Mouse (Mus musculus): ENCODE results near the gene Olfr577.

Olfr577 gene

DNA sequence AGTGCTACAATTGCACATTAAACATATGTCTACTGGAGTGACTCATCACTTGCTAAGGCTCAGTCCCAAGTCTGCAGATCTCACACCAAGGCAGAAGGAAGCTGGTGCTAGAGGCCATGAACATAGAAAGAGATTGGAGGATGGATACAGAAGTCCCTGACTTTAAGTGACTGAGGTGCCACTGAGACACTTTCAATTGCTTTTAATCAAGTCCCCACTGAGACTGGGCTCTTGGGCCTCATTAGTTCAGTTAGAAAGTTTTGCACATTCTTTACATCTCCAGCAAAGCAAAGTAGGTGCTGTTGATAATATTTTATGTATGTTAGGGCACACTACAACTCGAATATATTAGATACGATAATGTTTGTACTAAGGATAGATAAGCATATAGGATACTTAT is at the start of gene Olfr577:
Gene Olfr577, minus strand, starts transcription at position 101 of the 400 bp plus-strand sequence.
- DNase-seq (ENCODE audit: low spot score): no peak

DNA sequence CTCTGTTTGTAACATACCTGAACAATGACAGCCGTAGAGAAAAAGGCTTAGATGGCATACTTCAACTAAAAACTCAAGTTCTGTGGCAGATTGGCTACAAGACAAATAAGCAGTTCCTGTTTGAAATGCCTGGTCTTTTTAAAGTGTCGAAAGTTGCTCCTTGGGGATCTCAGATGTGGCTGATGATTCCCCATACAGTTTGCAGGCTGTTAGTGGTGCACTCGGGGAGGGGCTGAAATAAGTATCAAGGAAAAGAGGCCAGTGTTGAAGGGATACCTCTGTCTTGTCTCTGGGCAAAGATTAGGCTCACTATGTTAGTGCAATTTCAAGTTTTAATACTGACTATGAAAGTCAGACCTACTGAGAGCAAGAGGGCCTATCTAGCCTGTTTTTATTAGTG is 13.5 kb upstream of the Olfr577 start, which contains the start of gene Olfr578:
Gene Olfr578, minus strand, starts transcription at position 101 of the 400 bp plus-strand sequence.
- no peak for DNase-seq (ENCODE audit: low spot score)

DNA sequence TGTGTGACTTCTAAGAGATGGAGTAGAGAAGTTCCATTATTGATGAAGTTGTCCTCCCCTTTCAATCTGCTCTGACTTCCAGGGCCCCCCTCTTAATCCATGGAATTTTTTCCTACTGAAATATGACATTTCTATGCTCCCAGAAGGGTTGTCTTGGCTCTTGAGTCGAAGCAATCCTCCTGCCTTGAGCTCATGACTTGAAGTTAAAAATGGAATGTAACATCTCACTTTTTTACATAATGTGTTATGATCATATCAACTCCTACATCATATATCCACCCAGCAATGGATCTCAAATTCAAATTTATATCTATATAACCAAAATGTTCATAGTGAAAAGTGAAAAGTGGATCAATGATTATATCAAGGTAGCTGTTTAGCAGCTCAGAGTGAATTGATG is 1.3 kb downstream of the Olfr577 start:
- no peak for DNase-seq (ENCODE audit: low spot score)

DNA sequence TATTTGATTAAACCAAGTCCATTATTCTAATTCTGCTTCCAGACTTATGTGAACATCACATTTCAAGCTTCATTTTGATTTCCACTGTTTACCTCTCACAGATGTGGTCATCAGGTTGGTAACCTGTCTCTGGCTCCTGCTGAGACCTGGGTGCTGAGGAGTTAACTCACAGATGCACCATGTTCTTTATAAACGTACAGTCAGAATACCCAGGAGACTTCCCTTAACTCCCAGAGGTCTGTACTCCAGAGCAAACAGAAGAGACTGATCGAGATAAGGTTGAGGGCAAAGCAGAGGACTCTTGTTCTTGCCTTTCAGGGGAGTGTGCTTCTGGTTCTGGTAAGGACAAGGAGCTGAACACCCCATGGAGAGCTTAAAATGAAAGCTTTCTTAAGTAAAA is 13.4 kb downstream of the Olfr577 start, which contains the start of gene Olfr576:
Gene Olfr576, plus strand, starts transcription at position 301 of the 400 bp plus-strand sequence.
- DNase-seq (ENCODE audit: low spot score): no peak

DNA sequence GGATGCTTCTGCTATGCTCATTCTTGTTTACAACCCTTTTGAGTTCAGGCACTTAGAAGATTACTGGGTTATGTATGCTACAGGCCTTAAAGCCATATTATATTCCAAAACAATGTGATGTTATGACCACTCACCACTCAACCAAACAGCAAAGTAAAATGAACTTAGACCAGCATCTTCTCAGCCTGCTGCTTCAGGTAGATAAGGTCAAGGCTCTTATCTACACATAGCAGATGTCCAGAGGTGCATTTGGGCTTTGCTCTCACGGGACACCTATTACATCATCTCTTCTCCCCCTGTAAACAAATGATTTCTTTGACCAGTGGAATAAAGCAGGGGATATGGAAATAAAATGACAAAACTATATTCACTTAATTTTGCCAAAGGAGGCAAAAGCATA is 17.1 kb downstream of the Olfr577 start, which contains the start of gene Olfr575:
Gene Olfr575, minus strand, starts transcription at position 183 of the 400 bp plus-strand sequence.
- no peak for DNase-seq (ENCODE audit: low spot score)

DNA sequence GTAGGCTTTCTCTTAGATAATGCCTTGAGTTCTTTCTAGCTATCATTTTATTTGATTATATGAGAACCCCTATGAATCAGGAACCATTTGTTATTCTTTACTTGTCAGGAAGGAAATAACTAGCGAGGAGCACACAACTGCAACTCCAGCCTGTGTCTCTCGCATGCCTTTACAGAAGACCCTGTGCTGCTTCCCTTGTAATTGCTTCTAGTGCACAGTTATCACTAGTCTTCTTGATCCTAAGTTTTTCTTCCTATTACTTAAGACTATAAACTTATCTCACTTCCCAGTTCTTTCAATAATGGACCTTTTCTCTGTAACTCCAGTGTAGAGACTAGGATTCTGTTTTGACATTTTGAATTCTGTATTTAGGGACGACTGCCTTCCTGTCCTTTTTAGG is 17.6 kb downstream of the Olfr577 start:
- no peak for DNase-seq (ENCODE audit: low spot score)

DNA sequence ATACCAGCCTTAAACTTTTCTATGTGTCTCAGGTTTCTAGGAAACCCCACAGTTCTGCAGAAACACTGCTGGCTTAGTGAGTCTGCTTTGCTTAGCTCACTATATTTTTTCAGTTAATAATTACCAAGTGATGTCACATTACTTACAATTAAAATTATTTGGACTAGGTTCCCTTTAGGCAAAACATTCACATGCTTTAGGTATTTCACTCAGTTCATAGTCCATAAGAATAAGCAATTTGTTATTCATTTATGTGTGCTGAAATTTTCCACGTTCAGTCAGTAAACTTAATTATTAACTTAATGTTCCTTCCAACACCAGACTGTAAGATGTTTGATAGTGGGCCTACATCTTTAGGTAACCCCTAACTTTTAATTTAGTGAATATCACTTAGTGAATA is 25.0 kb downstream of the Olfr577 start:
- DNase-seq (ENCODE audit: low spot score): no peak

DNA sequence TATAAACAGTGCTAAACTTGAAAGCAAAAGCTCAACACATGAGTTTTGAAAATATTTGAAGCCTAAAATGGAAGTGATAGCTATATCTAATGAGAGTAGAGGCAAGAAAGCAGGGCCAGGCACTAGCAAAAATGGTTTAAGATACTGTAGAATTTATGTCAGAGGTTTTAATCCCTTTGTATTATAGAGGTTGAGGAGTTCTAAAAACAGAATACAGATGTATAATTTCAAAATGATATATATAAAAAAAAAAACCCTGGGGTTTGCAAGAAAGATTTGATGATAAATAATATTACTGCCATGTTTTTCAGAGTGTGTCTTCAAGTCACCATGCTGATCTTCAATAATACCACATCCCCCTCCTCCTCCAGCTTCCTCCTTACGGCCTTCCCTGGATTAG is 27.6 kb downstream of the Olfr577 start, which contains the start of gene Olfr574:
Gene Olfr574, plus strand, starts transcription at position 301 of the 400 bp plus-strand sequence.
- no peak for DNase-seq (ENCODE audit: low spot score)

DNA sequence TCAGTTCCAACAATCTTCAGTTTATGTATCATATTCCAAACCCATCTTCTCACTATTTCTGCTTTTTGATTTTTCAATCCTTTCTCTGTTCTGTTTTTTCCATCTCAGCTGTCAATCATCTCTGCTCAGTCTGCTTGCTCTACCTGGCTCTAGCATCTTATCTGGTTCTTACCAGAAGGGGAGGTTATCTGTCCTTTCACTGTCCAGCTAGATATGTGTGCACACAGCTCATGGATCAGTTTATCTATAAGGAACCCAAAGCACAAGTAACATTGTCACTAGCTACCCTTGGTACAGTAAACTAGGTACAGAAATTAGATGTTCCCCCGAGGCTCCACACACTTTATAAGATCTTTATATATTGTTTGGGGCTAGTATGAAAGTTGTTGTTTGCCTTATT is 32.3 kb downstream of the Olfr577 start:
- DNase-seq (ENCODE audit: low spot score): no peak

DNA sequence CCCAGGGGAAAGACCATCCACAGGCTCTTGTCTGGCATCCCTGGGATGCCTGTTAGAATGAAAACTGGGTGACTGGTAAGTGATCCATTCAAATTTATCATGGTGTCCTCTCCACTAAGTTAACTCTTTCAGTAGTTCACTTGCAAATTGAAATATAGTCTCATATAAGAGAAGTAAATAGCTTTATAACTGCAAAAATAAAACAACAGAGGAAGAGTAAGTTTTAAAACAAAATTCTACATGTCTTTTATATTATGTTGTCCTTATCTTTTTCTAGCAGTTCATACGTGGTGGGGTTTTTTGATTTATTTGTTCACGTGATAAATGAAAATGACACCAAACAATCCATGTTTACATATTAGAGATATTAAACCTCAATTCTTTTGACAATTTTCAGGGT is 33.3 kb downstream of the Olfr577 start, which contains the start of gene Olfr573-ps1:
Gene Olfr573-ps1, minus strand, starts transcription at position 101 of the 400 bp plus-strand sequence.
- no peak for DNase-seq (ENCODE audit: low spot score)

DNA sequence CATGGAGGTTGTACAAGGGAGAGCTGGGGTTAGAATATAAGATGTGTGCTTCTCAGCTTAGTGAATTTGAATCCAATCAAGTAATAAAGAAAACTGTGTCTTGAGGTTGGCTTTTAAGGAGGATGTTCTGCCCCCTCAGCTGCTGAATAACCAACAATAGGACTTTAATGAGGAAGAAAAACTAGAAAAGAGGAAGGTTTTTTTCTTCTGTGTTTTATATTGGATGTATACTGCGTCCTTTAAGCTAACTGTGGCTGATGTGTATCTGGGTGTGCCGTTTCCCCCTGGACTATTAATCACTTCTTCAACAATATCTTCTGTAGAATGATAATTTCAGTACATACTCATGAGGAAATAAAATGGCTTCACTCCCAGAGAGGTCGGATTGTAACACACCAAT is 48.6 kb downstream of the Olfr577 start:
- no peak for DNase-seq (ENCODE audit: low spot score)

DNA sequence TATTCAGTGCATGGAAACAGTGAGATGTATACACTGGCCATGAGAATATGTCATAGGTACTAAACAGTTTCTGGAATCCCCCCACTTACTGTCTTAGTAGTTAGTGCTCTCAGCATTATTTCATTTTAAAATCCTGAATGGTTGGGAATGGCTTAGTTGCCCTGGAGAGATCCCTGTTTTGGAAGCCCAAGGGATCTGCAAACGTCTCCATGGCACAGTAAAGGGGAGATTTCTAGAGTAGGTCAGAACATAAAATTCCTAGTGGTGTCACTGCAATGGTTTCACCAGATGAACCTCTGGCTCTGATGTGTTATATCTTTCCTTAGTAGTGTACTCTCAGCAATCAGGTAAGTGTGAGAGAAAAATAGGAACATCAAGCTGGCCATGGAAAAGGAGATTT is 51.6 kb downstream of the Olfr577 start, which contains the start of gene Olfr572:
Gene Olfr572, plus strand, starts transcription at position 301 of the 400 bp plus-strand sequence.
- DNase-seq (ENCODE audit: low spot score): no peak
